ENCODE assay signal across 23 mouse cellular contexts in the genomic region with DNA sequence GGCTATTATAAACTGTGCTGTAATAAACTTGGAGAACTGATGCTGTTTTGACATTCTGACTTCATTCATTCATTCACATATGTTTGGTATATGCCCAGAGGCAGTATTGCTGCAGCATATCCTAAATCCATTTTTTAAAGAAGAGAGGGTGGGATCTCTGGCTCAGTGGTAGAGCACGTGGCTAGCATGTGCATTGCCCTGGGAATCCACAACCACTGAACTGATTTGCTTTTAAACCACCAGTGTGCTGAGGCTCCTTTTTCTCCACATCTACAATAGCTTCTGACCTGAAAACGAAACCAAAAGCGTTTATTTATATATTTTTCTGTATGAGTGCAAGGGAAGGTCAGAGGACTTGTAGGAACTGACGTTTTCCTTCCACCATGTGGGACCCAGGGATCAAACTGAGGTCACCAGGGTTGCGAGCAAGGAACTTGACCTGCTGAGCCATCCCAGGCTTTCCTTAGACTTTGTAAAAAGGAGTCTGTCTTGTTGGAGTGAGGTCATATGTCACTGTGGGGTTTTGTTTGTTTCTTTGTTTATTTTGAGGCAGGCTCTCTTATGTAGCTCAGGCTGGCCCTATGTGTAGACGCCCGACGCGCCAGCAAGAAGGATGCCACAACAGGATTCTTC.
DNase-seq lines count a peak whose midpoint lies in the region; ATAC-seq lines count a peak whose summit lies in the region.
"Had no signal": no experiment of that assay in that cellular context is flagged by ENCODE, and none has a peak within 500 bp of the region (broad histone marks: within the 10 kb centered on the region; RNA-seq: fewer than 3 reads in every experiment).

No protein-coding gene starts in this region.

- H3K36me3 ChIP-seq in kidney, embryonic 15.5 days = no peaks in the 10 kb centered on the region
- H3K36me3 ChIP-seq: heart, embryonic 15.5 days; limb, embryonic 10.5 days; midbrain, embryonic 10.5 days had no signal

- DNase-seq in adrenal gland, adult 8-10 months = peak; percentile 10
- DNase-seq in adrenal gland, postnatal 25 days = no peak
- peak; percentile 37 to 45 for DNase-seq in kidney, adult 8-10 months
- peak; percentile 8 for DNase-seq in NIH3T3 (ENCODE audit: low read depth)
- DNase-seq in kidney, postnatal 25 days = peak; percentile 25 to 59
- DNase-seq in ovary, postnatal 36 days (ENCODE audit: low spot score) = no peak
- no peak for DNase-seq in ovary, postnatal 10 days (ENCODE audit: low spot score)
- DNase-seq: cerebellum, adult 9-10 months; gastrocnemius, adult 2 months; heart, postnatal 36 days; liver, postnatal 0 days; retina, postnatal 1 day; right cerebral cortex, postnatal 25 days; spleen, adult 18-20 months; thymus, postnatal 14 days had no signal

- H3K4me3 ChIP-seq in kidney, embryonic 15.5 days (replicated peaks) = no peak overlapping the region
- H3K4me3 ChIP-seq: forebrain, embryonic 13.5 days; gastrocnemius, adult 2 months; heart, embryonic 15.5 days; limb, embryonic 10.5 days; midbrain, embryonic 10.5 days had no signal

- H3K9ac ChIP-seq in kidney, embryonic 15.5 days = no peak overlapping the region
- H3K9ac ChIP-seq: forebrain, embryonic 13.5 days; heart, embryonic 15.5 days; hindbrain, embryonic 14.5 days; liver, postnatal 0 days had no signal

- H3K27ac ChIP-seq in kidney, embryonic 15.5 days = no peak overlapping the region
- H3K27ac ChIP-seq: forebrain, embryonic 13.5 days; gastrocnemius, adult 2 months; heart, embryonic 15.5 days; hindbrain, embryonic 14.5 days; limb, embryonic 10.5 days; midbrain, embryonic 10.5 days had no signal

- ATAC-seq in kidney, embryonic 15.5 days (replicated peaks; ENCODE audit: low FRiP score) = no peak
- ATAC-seq: forebrain, embryonic 13.5 days; liver, postnatal 0 days; lung, postnatal 0 days had no signal

- H3K4me2 ChIP-seq in kidney, embryonic 15.5 days = no peak overlapping the region
- H3K4me2 ChIP-seq: forebrain, embryonic 13.5 days; heart, embryonic 15.5 days; hindbrain, embryonic 14.5 days; liver, embryonic 11.5 days had no signal

- no peaks in the 10 kb centered on the region for H3K4me1 ChIP-seq in kidney, embryonic 15.5 days
- H3K4me1 ChIP-seq: forebrain, embryonic 13.5 days; heart, embryonic 15.5 days; limb, embryonic 10.5 days had no signal

- H3K9me3 ChIP-seq in kidney, embryonic 15.5 days (replicated peaks) = no peaks in the 10 kb centered on the region
- H3K9me3 ChIP-seq: forebrain, embryonic 13.5 days; heart, embryonic 15.5 days; limb, embryonic 10.5 days; midbrain, embryonic 10.5 days had no signal

- WGBS in kidney, embryonic 15.5 days = 73% methylated on average over 9 of the region's 9 CpGs

- H3K27me3 ChIP-seq in kidney, embryonic 15.5 days = no peaks in the 10 kb centered on the region
- H3K27me3 ChIP-seq: forebrain, embryonic 13.5 days; heart, embryonic 15.5 days had no signal

Comparison
In these comparisons a context has a peak if more than half of its experiments do, and no peak if none do; other contexts are left out.
1. DNase-seq: peak in adrenal gland, adult 8-10 months (single experiment), kidney, adult 8-10 months (2 of 2), NIH3T3 (single experiment) and kidney, postnatal 25 days (2 of 2); none in adrenal gland, postnatal 25 days (single experiment), ovary, postnatal 36 days (single experiment) and ovary, postnatal 10 days (single experiment).